Mouse (Mus musculus): ENCODE results near the gene Arxes1. TPM values are rescaled to one million over a fixed set of nuclear protein-coding genes. Genes with fewer than 3 reads are reported as not detected.
"Not testable (repeated sequence)": the region's sequence is repeated elsewhere in the genome, so short reads cannot be mapped to it uniquely, and the experiment has no call there.

The Arxes1 gene
- polyA plus RNA-seq (2015; fragmentation: Nextera tagmentation; extraction: Ambion mirVana), result 41.0 and 44.1 TPM in 2 replicates

DNA sequence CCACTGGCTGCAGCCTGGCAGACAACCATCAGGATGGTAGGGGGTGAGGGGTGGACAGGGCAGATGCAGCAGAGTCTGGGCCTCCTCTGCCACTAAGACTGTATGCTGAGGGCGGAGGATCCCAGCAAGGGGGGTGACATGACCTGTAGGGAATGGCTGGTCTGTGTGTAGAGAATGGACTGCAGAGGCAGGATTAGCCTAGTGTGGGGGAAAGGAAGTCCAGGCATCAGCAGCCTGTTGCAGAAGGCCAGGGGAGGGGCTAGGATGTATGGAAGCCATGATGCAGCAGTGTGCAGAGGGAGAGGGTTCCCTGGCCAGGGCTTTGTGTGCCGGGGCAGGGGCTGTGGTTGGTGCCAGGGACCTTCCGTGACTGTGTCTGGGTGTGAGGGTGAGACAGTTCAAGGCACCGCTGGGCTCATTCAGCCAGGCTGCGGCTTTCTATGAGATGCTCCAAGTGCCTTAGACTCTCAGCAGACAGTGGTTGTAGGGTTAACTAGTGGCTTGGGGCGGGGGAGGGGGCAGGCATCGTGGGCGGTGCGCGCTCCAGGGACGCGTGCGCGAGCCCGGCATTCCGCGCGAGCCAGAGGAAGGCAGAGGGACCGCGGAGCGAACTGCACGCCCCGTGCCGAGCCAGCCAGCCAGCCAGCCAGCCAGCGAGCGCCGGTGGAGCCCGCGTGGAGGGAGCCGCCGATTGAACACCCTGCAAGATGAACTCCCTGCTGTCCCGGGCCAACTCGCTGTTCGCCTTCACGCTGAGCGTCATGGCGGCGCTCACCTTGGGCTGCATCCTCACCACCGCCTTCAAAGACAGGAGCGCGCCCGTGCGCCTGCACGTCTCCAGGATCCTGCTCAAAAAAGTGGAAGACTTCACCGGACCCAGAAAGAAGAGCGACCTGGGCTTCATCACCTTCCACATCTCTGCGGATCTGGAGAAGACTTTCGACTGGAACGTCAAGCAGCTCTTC is at the start of gene Arxes1:
Arxes1 (plus strand) TSS at position 569 of the 965 bp plus-strand sequence.
- WGBS, result 26% methylated on average over 18 of the region's 49 CpGs
- H3K27ac ChIP-seq, result not testable (repeated sequence)

DNA sequence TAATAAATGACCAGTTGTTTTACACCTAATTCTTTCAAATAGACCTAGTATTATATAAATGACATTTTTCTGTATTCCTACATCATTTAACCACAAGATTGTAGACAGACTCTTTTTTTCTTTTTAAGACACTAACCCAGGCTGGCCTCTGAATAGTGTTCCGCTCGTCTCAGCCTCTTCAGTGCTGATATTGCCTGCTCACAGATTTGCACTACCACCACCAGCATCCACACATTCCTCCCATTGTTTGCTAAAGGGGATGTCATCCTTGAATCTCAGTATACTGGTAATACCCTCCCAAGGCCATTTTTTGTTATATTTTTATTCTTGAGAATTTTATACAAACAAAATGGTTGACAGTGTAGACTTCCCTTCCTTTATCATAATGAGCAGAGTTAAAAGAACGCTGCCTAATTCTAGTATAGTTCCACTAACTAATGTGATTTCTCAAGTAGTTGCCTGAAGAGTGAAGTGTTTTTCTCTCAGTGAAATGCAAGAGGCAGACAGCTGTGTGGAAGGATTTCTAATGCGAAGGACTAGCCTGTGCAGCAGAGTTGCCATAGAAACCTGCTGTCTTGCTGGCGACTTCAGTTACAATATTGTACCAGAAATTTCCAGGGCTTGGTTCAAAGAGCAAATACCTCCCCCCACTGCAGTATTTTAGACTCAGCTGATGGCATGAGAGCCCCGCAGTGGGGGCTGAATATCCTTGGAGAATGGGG is 48.5 kb upstream of the Arxes1 start:
- Histone ChIP-seq H3K4me2 (no peak overlapping the region), H3K36me3 (no peaks in the 10 kb centered on the region), H3K27ac (no peak overlapping the region), H3K4me3 (no peak overlapping the region), H3K9me3 (no peaks in the 10 kb centered on the region), H3K4me1 (no peaks in the 10 kb centered on the region), H3K9ac (no peak overlapping the region), H3K27me3 (peaks cover 6% of the 10 kb centered on the region; the same call in 1 of the 2 replicates)
- 73% methylated on average over 6 of the region's 6 CpGs for WGBS
- ATAC-seq (ENCODE audit: insufficient number of reproducible peaks, insufficient read depth, low FRiP score, low TSS enrichment, low read depth), result no peak

More for the DNA sequence above, at the start of gene Arxes1:
- H3K27me3 ChIP-seq, result peaks cover 11% of the 10 kb centered on the region
- H3K36me3 ChIP-seq, H3K4me1 ChIP-seq, H3K9ac ChIP-seq, H3K9me3 ChIP-seq: not testable (repeated sequence)
- peak within 1 kb of the TSS; percentile 54 for H3K4me2 ChIP-seq
- ATAC-seq (ENCODE audit: insufficient number of reproducible peaks, insufficient read depth, low FRiP score, low TSS enrichment, low read depth), result peak; percentile 89
- H3K4me3 ChIP-seq, result peak within 1 kb of the TSS; percentile 29

DNA sequence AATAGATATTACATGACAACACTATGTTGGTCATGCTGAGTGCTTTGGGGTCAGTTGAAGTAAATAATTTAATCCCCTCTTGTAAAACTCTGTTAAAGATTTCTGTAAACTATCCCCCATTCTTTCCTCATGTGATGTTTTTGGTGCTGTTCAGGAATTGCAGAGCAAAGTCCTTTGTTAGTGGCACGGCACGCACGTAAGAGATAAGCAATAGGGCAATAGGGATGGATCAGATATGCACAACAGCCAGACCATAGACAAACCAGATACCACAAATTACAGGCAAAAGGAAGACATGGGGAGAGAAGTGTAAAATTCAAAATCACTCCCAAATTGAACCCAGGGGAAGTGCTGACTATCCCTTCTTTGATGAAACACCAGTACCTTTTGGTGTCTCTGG is 46.9 kb upstream of the Arxes1 start:
- Histone ChIP-seq H3K4me1 (no peaks in the 10 kb centered on the region), H3K9ac (no peak overlapping the region), H3K36me3 (no peaks in the 10 kb centered on the region), H3K27me3 (peaks cover 6% of the 10 kb centered on the region; the same call in 1 of the 2 replicates), H3K4me3 (no peak overlapping the region), H3K9me3 (no peaks in the 10 kb centered on the region), H3K27ac (no peak overlapping the region), H3K4me2 (no peak overlapping the region)
- ATAC-seq (ENCODE audit: insufficient number of reproducible peaks, insufficient read depth, low FRiP score, low TSS enrichment, low read depth), result no peak
- WGBS, result 90% methylated on average over 3 of the region's 3 CpGs

- Histone ChIP-seq H3K4me3 (no peak overlapping the region), H3K27me3 (peaks cover 6% of the 10 kb centered on the region; the same call in 1 of the 2 replicates), H3K4me1 (no peaks in the 10 kb centered on the region), H3K4me2 (no peak overlapping the region), H3K36me3 (no peaks in the 10 kb centered on the region), H3K27ac (no peak overlapping the region), H3K9me3 (no peaks in the 10 kb centered on the region), H3K9ac (no peak overlapping the region)
- no peak for ATAC-seq (ENCODE audit: insufficient number of reproducible peaks, insufficient read depth, low FRiP score, low TSS enrichment, low read depth)
- 73% methylated on average over 2 of the region's 2 CpGs for WGBS
Observed at GRCm38 (mm10) chrX:135990661-135991060, 42.5 kb upstream of the Arxes1 start.

DNA sequence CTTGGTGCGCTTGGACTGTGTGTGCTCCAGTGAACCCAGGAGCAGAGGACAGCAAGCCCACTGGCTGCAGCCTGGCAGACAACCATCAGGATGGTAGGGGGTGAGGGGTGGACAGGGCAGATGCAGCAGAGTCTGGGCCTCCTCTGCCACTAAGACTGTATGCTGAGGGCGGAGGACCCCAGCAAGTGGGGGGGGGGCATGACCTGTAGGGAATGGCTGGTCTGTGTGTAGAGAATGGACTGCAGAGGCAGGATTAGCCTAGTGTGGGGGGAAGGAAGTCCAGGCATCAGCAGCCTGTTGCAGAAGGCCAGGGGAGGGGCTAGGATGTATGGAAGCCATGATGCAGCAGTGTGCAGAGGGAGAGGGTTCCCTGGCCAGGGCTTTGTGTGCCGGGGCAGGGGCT is 40.0 kb upstream of the Arxes1 start:
- H3K36me3 ChIP-seq, H3K9ac ChIP-seq, H3K4me3 ChIP-seq, H3K9me3 ChIP-seq, H3K4me1 ChIP-seq, H3K27ac ChIP-seq, H3K27me3 ChIP-seq, H3K4me2 ChIP-seq: not testable (repeated sequence)
- peak; percentile 86 for ATAC-seq (ENCODE audit: insufficient number of reproducible peaks, insufficient read depth, low FRiP score, low TSS enrichment, low read depth)
- WGBS, result 49% methylated on average over 2 of the region's 3 CpGs

DNA sequence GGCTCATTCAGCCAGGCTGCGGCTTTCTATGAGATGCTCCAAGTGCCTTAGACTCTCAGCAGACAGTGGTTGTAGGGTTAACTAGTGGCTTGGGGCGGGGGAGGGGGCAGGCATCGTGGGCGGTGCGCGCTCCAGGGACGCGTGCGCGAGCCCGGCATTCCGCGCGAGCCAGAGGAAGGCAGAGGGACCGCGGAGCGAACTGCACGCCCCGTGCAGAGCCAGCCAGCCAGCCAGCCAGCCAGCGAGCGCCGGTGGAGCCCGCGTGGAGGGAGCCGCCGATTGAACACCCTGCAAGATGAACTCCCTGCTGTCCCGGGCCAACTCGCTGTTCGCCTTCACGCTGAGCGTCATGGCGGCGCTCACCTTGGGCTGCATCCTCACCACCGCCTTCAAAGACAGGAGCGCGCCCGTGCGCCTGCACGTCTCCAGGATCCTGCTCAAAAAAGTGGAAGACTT is 39.5 kb upstream of the Arxes1 start, which contains the start of gene Arxes2:
Arxes2 (plus strand) TSS at position 161 of the 456 bp plus-strand sequence.
- not testable (repeated sequence) for H3K27me3 ChIP-seq, H3K9ac ChIP-seq, H3K36me3 ChIP-seq, H3K9me3 ChIP-seq, H3K27ac ChIP-seq, H3K4me1 ChIP-seq
- Histone ChIP-seq H3K4me3 (peak within 1 kb of the TSS; percentile 35), H3K4me2 (peak within 1 kb of the TSS; percentile 50)
- 23% methylated on average over 10 of the region's 39 CpGs for WGBS
- ATAC-seq (ENCODE audit: insufficient number of reproducible peaks, insufficient read depth, low FRiP score, low TSS enrichment, low read depth), result peak; percentile 93

- H3K9me3 ChIP-seq, result no peaks in the 10 kb centered on the region
- WGBS, result 35% methylated on average over 3 of the region's 5 CpGs
Observed at GRCm38 (mm10) chrX:136007199-136007843, 25.8 kb upstream of the Arxes1 start.

DNA sequence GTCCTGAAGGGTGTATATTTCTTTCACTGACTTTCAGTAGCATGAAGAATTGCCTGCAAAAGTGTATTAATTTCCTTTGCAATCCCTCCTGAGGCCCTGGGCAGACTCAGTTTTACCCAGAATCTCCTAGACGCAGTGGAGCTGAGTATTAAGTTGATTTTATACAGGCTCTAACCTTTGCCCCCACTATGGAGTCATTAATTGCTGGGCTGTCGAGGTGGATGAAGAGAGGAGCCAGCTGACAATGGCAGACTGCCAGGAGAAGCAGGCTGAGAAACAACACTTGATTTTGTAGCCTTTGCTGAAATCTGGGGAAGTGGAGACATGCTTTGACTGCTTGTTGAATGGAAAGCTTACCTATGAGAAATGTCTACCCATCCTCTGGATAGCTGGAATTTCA is 18.8 kb upstream of the Arxes1 start:
- Histone ChIP-seq H3K4me2 (no peak overlapping the region), H3K27ac (no peak overlapping the region), H3K9ac (no peak overlapping the region), H3K27me3 (no peaks in the 10 kb centered on the region; the same call in 1 of the 2 replicates), H3K9me3 (no peaks in the 10 kb centered on the region), H3K4me3 (no peak overlapping the region), H3K36me3 (no peaks in the 10 kb centered on the region), H3K4me1 (no peaks in the 10 kb centered on the region)
- 34% methylated on average over 2 of the region's 2 CpGs for WGBS
- ATAC-seq (ENCODE audit: insufficient number of reproducible peaks, insufficient read depth, low FRiP score, low TSS enrichment, low read depth), result no peak

More at GRCm38 (mm10) chrX:136007199-136007843, 25.8 kb upstream of the Arxes1 start:
- ATAC-seq (ENCODE audit: insufficient number of reproducible peaks, insufficient read depth, low FRiP score, low TSS enrichment, low read depth), result no peak
- no peaks in the 10 kb centered on the region; the same call in 1 of the 2 replicates for H3K27me3 ChIP-seq
- H3K4me1 ChIP-seq, result no peaks in the 10 kb centered on the region
- H3K4me3 ChIP-seq, result no peak overlapping the region
- H3K4me2 ChIP-seq, result no peak overlapping the region
- no peak overlapping the region for H3K9ac ChIP-seq
- no peak overlapping the region for H3K27ac ChIP-seq
- H3K36me3 ChIP-seq, result no peaks in the 10 kb centered on the region

GRCm38 (mm10) chrX:136030331-136030730 is 2.8 kb upstream of the Arxes1 start:
- Histone ChIP-seq H3K4me3 (no peak overlapping the region), H3K4me1 (no peaks in the 10 kb centered on the region), H3K9me3 (no peaks in the 10 kb centered on the region), H3K36me3 (no peaks in the 10 kb centered on the region), H3K27me3 (peaks cover 11% of the 10 kb centered on the region), H3K9ac (no peak overlapping the region), H3K4me2 (no peak overlapping the region), H3K27ac (no peak overlapping the region)
- 79% methylated on average over 1 of the region's 1 CpGs for WGBS
- ATAC-seq (ENCODE audit: insufficient number of reproducible peaks, insufficient read depth, low FRiP score, low TSS enrichment, low read depth), result no peak

DNA sequence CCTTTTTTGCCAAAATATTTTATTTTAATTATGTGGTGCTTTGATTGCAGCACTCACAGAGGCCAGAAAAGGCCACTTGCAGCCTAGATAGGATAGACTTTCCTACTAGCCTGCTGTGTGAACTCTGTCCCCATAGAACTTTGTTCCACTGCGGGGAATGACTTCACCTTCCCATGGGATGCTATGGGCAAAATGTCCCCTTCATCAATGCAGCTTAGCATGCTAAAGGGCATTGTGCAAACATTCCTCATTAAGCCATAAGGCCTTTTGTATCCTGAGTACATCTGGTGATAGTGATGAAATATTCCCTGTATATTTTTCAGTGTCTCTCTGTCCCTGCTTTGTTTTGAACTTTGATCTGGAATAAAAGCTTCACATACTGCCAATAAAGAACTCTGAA is 10.6 kb downstream of the Arxes1 start:
- Histone ChIP-seq H3K27me3 (peaks cover 9% of the 10 kb centered on the region), H3K9ac (no peak overlapping the region), H3K36me3 (no peaks in the 10 kb centered on the region), H3K4me1 (no peaks in the 10 kb centered on the region), H3K4me2 (no peak overlapping the region), H3K27ac (no peak overlapping the region), H3K9me3 (no peaks in the 10 kb centered on the region), H3K4me3 (no peak overlapping the region)
- WGBS, result 87% methylated on average over 1 of the region's 1 CpGs
- no peak for ATAC-seq (ENCODE audit: insufficient number of reproducible peaks, insufficient read depth, low FRiP score, low TSS enrichment, low read depth)

GRCm38 (mm10) chrX:136047528-136047927 is 14.4 kb downstream of the Arxes1 start:
- H3K9me3 ChIP-seq, result no peaks in the 10 kb centered on the region
- no peaks in the 10 kb centered on the region for H3K36me3 ChIP-seq
- H3K27me3 ChIP-seq, result peaks cover 5% of the 10 kb centered on the region
- H3K27ac ChIP-seq, result no peak overlapping the region
- no peak overlapping the region for H3K4me2 ChIP-seq
- no peak overlapping the region for H3K4me3 ChIP-seq
- no peak overlapping the region for H3K9ac ChIP-seq
- WGBS, result 20% methylated on average over 5 of the region's 5 CpGs
- no peak for ATAC-seq (ENCODE audit: insufficient number of reproducible peaks, insufficient read depth, low FRiP score, low TSS enrichment, low read depth)
- H3K4me1 ChIP-seq, result no peaks in the 10 kb centered on the region
